Comparison of ENCODE assay signal across 10 mouse cellular contexts in the genomic region with DNA sequence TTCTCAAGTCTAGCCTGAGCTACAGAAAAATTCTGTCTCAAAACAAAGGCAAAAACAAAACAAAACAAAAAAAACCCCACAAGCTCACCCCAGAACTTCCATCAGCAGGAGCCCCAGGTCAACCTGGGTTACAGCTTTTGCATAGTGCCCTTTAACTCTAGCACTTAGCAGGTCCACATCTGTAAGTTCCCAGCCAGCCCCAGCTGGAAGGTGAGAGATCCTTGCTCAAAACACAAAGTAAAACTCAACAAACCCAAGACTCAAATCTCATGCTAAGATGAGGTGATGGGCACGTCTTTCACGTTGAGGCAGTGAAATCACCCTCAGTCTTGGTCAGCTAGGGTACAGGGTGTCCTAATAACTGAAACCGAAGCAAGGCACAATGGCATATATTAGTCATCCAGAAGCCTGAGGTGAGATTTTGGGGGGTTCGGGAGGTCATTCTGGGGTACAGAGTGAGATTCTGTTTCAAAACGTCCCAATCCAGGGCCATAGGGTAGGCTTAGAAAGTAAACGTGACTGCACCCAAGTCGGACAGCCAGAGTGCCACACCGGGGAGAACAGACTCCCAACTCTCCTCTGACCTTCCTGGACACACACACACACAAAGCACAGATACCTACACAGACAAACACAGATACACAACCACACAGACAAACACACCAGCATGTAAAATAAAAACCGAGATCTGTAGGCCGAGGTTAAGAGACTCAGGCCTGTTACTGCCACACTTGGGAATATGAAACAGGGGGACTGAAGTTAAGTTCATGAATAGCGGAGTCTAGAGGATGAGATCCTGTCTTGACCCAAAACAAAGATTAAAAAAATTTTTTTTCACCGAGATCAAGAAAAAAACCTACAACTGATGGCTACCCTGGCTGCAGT. TPM values are rescaled to one million over a fixed set of nuclear protein-coding genes. Genes with fewer than 3 reads are reported as not detected.
A peak's percentile ranks its signal among the peaks of the same experiment; 100 is the strongest.
DNase-seq lines count a peak whose midpoint lies in the region; ATAC-seq and TF ChIP-seq lines count a peak whose summit lies in the region.
"Had no signal": no experiment of that assay in that cellular context is flagged by ENCODE, and none has a peak within 500 bp of the region (broad histone marks: within the 10 kb centered on the region; RNA-seq: fewer than 3 reads in every experiment).

No protein-coding gene starts in this region.

- peak overlapping the region; percentile 55 for H3K9ac ChIP-seq in lung, embryonic 14.5 days
- peak overlapping the region; percentile 98; the same call in 1 of the 2 replicates for H3K9ac ChIP-seq in embryonic facial prominence, embryonic 13.5 days

- H3K4me2 ChIP-seq in lung, embryonic 14.5 days: peak overlapping the region; percentile 73
- peak overlapping the region; percentile 64 for H3K4me2 ChIP-seq in embryonic facial prominence, embryonic 13.5 days

- no peaks in the 10 kb centered on the region for H3K27me3 ChIP-seq in lung, embryonic 14.5 days (ENCODE audit: insufficient read depth, low read length)
- H3K27me3 ChIP-seq in embryonic facial prominence, embryonic 13.5 days: no peaks in the 10 kb centered on the region

- no peak for DNase-seq in lung, embryonic 14.5 days
- no peak for DNase-seq in lung, postnatal 14 days
- peak; percentile 74 for DNase-seq in induced T-regulatory cell, adult 2 months (ENCODE audit: low read depth)
- DNase-seq in naive thymus-derived CD4-positive, alpha-beta T cell, adult 2 months (ENCODE audit: low read depth): peak; percentile 46
- DNase-seq in ovary, postnatal 14 days (ENCODE audit: low spot score): no peak
- no peak for DNase-seq in layer of hippocampus, adult 9-11 months
- no peak for DNase-seq in adrenal gland, adult 18-20 months (ENCODE audit: low spot score in 2 of 2)

- H3K4me3 ChIP-seq in lung, embryonic 14.5 days (ENCODE audit: low read depth, low read length): peak overlapping the region; percentile 97
- peak overlapping the region; percentile 74 for H3K4me3 ChIP-seq in embryonic facial prominence, embryonic 13.5 days

- whole genome bisulfite sequencing in lung, embryonic 14.5 days: 62% methylated on average over 12 of the region's 12 CpGs
- 66% methylated on average over 12 of the region's 12 CpGs for WGBS in embryonic facial prominence, embryonic 13.5 days

- H3K4me1 ChIP-seq in lung, embryonic 14.5 days (ENCODE audit: insufficient read depth): peaks cover 23% of the 10 kb centered on the region
- peaks cover 58% of the 10 kb centered on the region for H3K4me1 ChIP-seq in embryonic facial prominence, embryonic 13.5 days

- H3K27ac ChIP-seq in lung, embryonic 14.5 days (ENCODE audit: low read depth): peak overlapping the region; percentile 95
- H3K27ac ChIP-seq in embryonic facial prominence, embryonic 13.5 days: peak overlapping the region; percentile 99

- H3K9me3 ChIP-seq in lung, embryonic 14.5 days (ENCODE audit: low read depth, low read length): no peaks in the 10 kb centered on the region
- H3K9me3 ChIP-seq in embryonic facial prominence, embryonic 13.5 days: no peaks in the 10 kb centered on the region

- H3K36me3 ChIP-seq in lung, embryonic 14.5 days (ENCODE audit: insufficient read depth): peaks cover 13% of the 10 kb centered on the region; the same call in 1 of the 2 replicates
- peaks cover 8% of the 10 kb centered on the region; the same call in 1 of the 2 replicates for H3K36me3 ChIP-seq in embryonic facial prominence, embryonic 13.5 days

- no peak for ATAC-seq in lung, embryonic 14.5 days (ENCODE audit: insufficient read depth)
- no peak for ATAC-seq in embryonic facial prominence, embryonic 13.5 days (ENCODE audit: insufficient number of reproducible peaks, insufficient read depth, low FRiP score, low TSS enrichment, low read depth)

- no peak for TF ChIP-seq CTCF in lung, embryonic 14.5 days (IDR thresholded peaks at IDR 0.05; ENCODE audit: low read depth)

RNA-seq across cellular contexts. Expression of a gene that starts 1.1 kb away (rescaled TPM):
- 70.1 and 72.9 TPM in 2 replicates for polyA plus RNA-seq in lung, embryonic 14.5 days (2014; fragmentation: Nextera tagmentation; extraction: Ambion mirVana)
- polyA plus RNA-seq in embryonic facial prominence, embryonic 13.5 days (2015; fragmentation: Nextera tagmentation; extraction: Ambion mirVana): 54.7 and 68.5 TPM in 2 replicates
- total RNA-seq in adrenal gland, adult 18-20 months (2021): 100 to 1,000 TPM; 228 to 252 TPM

RNA-seq across cellular contexts. Expression of a gene that starts 5.6 kb away (rescaled TPM):
- polyA plus RNA-seq in lung, embryonic 14.5 days (2014; fragmentation: Nextera tagmentation; extraction: Ambion mirVana): 0.04 TPM in 1 of 2 replicates, not detected in the other
- polyA plus RNA-seq in embryonic facial prominence, embryonic 13.5 days (2015; fragmentation: Nextera tagmentation; extraction: Ambion mirVana): 0.07 TPM in 1 of 2 replicates, not detected in the other
- under 1 TPM in 1 of 2 experiments, not detected in 1; 0.10 TPM for total RNA-seq in adrenal gland, adult 18-20 months (2021)
- total RNA-seq: megakaryocyte-erythroid progenitor cell, adult 5-6 weeks had no signal

RNA-seq across cellular contexts. Expression of a gene that starts 20.7 kb away (rescaled TPM):
- polyA plus RNA-seq in lung, embryonic 14.5 days (2014; fragmentation: Nextera tagmentation; extraction: Ambion mirVana): not detected in 2 replicates
- polyA plus RNA-seq in embryonic facial prominence, embryonic 13.5 days (2015; fragmentation: Nextera tagmentation; extraction: Ambion mirVana): not detected in 2 replicates
- total RNA-seq in adrenal gland, adult 18-20 months (2021): under 1 TPM in 1 of 2 experiments, not detected in 1; 0.53 TPM
- total RNA-seq: megakaryocyte-erythroid progenitor cell, adult 5-6 weeks had no signal
- polyA plus RNA-seq: brain, embryonic 14.5 days had no signal

RNA-seq across cellular contexts. Expression of a gene that starts 24.6 kb away (rescaled TPM):
- 305 and 327 TPM in 2 replicates for polyA plus RNA-seq in lung, embryonic 14.5 days (2014; fragmentation: Nextera tagmentation; extraction: Ambion mirVana)
- polyA plus RNA-seq in embryonic facial prominence, embryonic 13.5 days (2015; fragmentation: Nextera tagmentation; extraction: Ambion mirVana): 248 and 270 TPM in 2 replicates
- total RNA-seq in adrenal gland, adult 18-20 months (2021): 10 to 100 TPM; 73.2 to 75.9 TPM

RNA-seq across cellular contexts. Expression of a gene that starts 25.9 kb away (rescaled TPM):
- 0.17 and 0.23 TPM in 2 replicates for polyA plus RNA-seq in lung, embryonic 14.5 days (2014; fragmentation: Nextera tagmentation; extraction: Ambion mirVana)
- polyA plus RNA-seq in embryonic facial prominence, embryonic 13.5 days (2015; fragmentation: Nextera tagmentation; extraction: Ambion mirVana): 0.13 and 0.14 TPM in 2 replicates
- total RNA-seq in adrenal gland, adult 18-20 months (2021): under 1 TPM; 0.42 to 0.86 TPM

Comparison
In these comparisons a context has a peak if more than half of its experiments do, and no peak if none do; other contexts are left out.
1. DNase-seq: peak in induced T-regulatory cell, adult 2 months (single experiment) and naive thymus-derived CD4-positive, alpha-beta T cell, adult 2 months (single experiment); none in lung, embryonic 14.5 days (single experiment), lung, postnatal 14 days (single experiment), ovary, postnatal 14 days (single experiment), layer of hippocampus, adult 9-11 months (single experiment) and adrenal gland, adult 18-20 months (0 of 2).